Mouse (Mus musculus) liver (tissue): ENCODE results near the gene Rgmb.

Experiments used
- DNase-seq: peaks from one replicate; pipeline ENCODE4 v3.0.0-alpha.2; 2020; ENCODE audit warnings: mixed read lengths

Gene Rgmb

GRCm38 (mm10) chr17:15773956-15774355, 56.9 kb downstream of the Rgmb start:
- DNase-seq: no peak

- DNase-seq: no peak
Measured at GRCm38 (mm10) chr17:15769081-15769724, 61.6 kb downstream of the Rgmb start.

- no peak for DNase-seq
Measured at GRCm38 (mm10) chr17:15761191-15761590, 69.6 kb downstream of the Rgmb start.
